Mouse (Mus musculus) naive thymus-derived CD4-positive, alpha-beta T cell, adult 2 months (primary cell): ENCODE measurements around the gene Ech1.
A peak's percentile ranks its signal among the peaks of the same experiment; 100 is the strongest.

ENCODE experiments used
- DNase-seq: peaks from one replicate; pipeline ENCODE4 v3.0.0-alpha.2; 2011; ENCODE audit warnings: low read depth

Gene Ech1

GRCm38 (mm10) chr7:28820358-28821260 lies 4.4 kb upstream of the Ech1 start:
- DNase-seq = no peak

- peak; percentile 35 for DNase-seq
Measured at GRCm38 (mm10) chr7:28821261-28821831, 3.7 kb upstream of the Ech1 start.

- no peak for DNase-seq
Measured at GRCm38 (mm10) chr7:28822556-28822955, 2.5 kb upstream of the Ech1 start.

GRCm38 (mm10) chr7:28822993-28823903 lies 1.8 kb upstream of the Ech1 start:
- DNase-seq = no peak

DNA sequence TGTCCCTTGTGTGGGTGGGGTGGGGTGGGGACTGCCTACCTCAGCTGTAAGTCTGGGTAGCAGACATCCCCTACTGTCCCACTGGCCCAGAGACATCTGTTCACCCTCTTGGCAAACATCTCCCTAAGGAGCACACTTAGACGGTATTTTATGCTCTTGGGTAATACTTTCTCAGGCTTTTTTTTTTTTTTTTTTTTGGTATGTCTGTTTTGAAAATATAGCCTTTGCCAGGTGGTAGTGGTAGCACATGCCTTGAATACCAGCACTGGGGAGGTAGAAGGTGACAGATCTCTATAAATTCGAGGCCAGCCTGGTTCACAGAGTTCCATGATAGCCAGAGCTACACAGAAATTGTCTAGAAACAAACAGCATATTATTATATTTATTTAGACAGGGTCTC lies 1.1 kb upstream of the Ech1 start:
- DNase-seq = no peak

DNA sequence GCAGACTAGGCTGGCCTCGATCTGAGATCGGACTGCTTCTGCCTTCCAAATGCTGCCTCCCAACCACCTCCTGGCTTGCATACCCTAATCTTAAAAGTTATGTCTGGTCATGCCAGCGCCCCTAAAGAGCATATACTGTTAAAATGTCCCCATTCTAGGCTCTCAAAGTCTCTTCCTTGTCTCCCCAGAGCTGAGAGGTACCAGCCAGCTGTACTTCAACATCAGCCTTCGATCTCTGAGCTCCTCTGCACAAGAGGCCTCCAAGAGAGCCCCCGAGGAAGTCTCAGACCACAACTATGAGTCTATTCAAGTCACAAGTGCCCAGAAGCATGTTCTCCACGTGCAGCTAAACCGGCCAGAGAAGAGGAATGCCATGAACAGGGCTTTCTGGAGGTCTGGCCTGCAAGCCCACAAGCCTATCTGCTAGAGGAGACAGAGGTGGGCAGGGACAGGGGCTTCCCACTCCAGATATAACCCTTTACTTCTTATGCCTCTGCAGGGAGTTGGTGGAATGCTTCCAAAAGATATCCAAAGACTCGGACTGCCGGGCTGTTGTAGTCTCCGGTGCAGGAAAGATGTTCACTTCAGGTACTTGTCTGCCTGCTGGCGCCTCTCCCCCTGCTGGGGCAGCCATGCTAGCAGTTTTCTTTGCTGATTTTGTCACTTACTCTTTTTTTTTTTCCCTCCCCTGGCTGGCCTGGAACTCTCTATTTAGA lies 827 bp downstream of the Ech1 start:
- peak; percentile 70 for DNase-seq

DNA sequence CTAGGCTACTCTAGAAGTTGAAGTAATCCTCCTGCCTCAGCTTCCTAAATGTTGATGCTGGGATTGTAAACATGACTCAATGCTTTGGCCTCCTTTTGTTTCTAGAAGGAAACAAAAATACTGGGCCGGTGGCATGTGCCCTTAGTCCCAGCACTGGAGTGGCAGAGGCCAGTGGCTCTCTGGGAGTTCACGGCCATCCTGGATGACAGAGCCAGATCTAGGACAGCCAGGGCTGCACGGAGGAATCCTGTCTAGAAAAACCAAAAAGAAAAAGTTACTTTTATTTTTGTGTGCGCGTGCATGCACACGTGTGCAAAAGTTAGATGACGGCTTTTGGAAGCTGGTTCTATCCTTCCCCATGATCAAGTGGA lies 1.4 kb downstream of the Ech1 start:
- no peak for DNase-seq

DNA sequence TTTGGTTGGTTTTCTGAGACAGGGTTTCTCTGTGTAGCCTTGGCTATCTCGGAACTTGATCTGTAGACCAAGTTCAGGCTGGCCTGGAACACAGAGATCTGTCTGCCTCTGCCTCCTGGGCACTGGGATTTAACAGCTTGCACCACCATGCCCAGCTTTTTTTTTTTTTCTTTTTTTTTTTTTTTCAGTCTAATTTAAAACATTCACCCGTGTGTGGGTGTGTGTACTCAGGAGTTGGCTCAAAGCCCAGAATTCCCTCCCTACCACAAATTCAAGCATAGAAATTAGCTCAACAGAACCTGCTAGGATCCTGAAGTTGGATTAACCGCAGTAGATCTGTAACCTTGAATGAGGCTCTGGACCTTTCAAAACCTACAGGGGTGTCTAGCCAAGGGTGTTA lies 2.3 kb downstream of the Ech1 start:
- DNase-seq = no peak

DNA sequence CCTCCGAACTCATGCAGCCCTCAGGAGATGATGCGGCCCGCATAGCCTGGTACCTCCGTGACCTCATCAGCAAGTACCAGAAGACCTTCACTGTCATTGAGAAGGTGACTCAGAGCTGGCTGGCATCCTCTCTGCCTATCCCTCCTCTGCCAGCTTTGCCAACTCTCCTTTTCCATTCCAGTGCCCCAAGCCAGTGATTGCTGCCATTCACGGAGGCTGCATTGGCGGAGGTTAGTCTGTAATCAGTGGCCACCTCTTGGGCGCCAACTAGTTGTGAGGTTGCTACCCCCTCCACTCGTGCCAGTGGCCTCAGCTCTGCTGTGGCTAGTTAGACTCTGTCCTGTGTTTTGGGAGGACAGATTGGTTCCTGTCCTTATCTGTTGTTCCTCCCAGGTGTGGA lies 4.8 kb downstream of the Ech1 start:
- no peak for DNase-seq

GRCm38 (mm10) chr7:28830981-28831380 lies 6.0 kb downstream of the Ech1 start:
- DNase-seq = no peak

DNA sequence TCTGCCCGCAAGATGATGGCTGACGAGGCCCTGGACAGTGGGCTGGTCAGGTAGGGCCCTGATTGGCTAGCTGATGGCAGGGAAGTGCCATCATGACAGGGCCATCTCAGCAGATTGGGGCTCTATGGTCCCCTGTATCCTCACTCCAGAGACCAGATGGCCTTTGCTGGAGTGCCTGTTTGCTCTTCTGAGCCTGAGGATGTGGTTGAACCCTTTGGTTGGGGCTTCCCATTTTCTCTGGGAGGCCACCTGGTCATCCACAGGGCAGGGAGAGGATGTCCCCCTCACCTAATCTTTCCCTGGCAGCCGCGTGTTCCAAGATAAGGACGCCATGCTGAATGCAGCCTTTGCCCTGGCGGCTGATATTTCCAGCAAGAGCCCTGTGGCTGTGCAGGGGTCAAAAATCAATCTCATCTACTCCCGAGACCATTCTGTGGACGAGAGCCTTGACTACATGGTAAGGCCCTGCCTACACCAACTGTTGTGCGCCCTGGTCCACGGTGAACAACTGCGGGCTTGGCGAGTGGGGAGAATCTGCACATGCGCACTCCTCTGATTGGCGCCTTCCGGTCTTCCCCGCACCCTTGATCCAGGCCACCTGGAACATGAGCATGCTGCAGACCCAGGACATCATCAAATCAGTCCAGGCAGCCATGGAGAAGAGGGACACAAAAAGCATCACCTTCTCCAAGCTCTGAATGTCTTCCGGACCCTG lies 6.6 kb downstream of the Ech1 start:
- no peak for DNase-seq

DNA sequence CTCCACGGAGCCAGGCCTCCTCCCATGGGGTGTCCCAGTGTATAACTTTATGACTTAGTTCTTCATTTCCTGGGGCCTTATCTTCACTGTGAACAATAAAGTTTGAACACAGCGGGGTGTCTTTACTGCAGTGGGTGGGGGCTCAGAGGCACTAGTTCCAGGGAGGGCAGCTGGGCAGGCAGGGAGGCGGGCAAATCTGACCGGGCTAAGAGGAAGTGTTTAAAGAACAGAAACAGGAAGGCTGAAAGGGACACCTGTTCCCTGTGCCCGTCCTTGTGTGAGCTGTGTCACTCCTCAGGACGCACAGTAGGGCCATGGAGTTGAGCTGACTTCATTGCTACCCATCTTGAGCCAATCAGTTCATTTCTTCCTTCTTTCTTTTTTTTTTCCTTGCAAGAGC lies 7.1 kb downstream of the Ech1 start:
- no peak for DNase-seq

DNA sequence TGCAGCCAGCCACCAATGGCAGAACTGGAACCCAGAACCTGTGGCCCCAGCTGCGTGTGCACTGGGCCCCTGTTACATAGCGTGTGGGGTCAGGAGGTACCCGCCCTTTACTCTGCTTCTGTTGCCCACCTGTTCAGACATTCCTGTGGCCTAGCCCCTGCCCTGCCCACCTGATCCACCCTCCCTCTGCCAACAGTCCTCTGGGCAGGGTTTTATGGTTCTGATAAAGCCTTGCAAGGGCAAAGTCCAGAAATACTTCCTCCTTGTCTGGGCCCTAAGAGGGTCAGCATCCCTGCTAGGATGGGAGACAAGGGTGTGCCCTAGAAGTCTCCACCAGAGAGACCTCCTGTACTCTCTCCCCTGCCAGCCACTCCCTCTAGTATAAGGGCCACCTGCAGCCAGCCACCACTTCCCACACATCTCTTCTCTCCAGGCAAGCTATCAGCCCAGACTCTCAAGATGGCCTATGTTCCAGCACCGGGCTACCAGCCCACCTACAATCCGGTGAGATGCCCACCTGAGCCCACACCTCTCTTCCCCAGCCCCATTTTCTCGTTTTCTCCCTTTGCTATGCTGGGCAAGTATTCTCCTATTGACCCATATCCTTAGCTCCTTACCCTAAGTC lies 8.8 kb downstream of the Ech1 start, which contains the start of gene Lgals4:
Gene Lgals4 (plus strand): TSS at position 132 of the 625 bp plus-strand sequence.
- no peak for DNase-seq

DNA sequence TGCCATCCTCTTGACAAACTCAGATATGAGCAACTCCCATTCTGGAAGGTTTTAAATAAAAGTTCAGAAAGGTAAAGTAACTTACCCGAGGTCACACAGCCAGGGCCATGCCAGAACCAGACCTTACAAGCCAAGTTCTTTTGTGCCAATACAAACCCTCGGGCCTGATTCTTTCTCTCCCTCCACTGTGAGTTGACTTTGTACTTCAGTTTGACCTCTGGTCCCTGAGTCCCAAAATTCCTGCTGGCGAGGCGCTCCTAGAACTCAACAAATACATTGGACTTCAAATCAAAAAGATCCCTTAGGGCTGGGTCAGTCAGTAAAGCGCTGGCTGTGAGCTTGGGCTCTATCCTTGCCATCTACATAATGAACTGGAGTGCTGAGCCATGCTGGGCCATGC lies 11.9 kb downstream of the Ech1 start:
- DNase-seq = no peak

GRCm38 (mm10) chr7:28838331-28838730 lies 13.3 kb downstream of the Ech1 start:
- no peak for DNase-seq

GRCm38 (mm10) chr7:28847273-28847672 lies 22.3 kb downstream of the Ech1 start:
- DNase-seq = no peak

DNA sequence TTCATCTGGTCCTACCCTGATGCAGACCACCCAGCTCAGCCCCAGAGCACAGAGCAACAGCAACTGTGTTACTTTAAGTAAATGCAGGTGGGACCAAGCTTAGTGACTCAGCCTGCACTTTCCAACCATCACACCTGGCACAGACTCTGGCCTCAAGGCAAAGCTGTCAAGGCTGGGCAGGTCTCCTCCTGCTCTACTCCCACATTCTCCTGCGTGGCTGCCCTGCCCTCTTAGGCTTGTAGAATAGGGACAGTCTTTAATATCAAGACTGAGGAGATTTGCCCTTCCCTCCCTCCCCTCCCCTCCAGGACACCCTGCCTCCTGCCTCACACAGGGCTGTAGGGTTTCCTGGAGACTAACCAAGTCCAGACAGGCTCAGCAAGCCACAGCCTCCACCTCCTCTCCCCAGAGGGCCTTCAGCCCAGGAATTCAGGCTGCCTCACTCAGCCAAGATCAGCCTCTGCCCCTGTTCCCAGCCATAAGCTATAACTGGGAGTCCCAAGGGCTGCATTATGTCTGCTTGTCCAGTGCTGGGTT lies 24.8 kb downstream of the Ech1 start:
- no peak for DNase-seq

DNA sequence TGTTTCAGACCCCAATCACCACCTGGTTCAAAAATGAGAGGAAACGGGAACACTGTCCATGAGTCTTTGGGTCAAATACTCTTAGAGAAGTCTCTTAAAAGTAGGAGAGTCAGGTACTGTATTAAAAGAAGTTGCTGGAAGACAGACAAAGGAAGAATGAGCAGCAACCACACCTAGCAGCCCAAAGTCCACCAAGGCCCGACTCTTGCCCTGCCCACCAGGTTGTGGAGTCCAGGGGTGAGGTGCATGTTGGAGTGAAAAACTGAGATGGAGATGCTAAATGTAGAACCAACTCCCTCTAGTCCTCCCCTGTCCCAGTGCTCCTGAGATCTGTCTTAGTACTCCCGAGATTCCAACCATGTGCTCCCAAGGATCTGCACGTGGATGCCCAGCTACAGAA lies 25.6 kb downstream of the Ech1 start:
- DNase-seq = no peak

DNA sequence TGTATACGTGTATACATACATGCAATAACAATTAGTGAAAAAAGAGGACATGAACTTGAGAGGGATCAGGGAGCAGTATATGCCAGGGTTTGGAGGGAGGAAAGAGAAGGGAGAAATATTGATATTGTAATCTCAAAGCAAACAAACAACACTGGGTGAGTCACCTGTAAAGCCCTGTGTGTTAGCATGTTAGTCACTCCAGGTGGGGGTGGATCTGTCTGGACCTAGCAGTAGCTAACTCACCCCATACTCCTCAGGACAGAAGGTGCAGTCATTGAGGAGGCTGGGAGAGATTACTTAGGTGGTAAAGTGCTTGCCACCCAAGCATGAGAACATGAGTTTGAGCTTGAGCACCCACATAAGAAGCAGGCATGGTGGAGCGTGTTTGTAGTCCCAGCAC lies 34.9 kb downstream of the Ech1 start:
- no peak for DNase-seq

- peak; percentile 51 for DNase-seq
Measured at GRCm38 (mm10) chr7:28860898-28861297, 35.9 kb downstream of the Ech1 start.
